ENCODE assay signal across 21 mouse cellular contexts in genomic region chr1:24240039-24240691, GRCm38 (mm10).
A peak's percentile ranks its signal among the peaks of the same experiment; 100 is the strongest.
DNase-seq lines count a peak whose midpoint lies in the region; ATAC-seq lines count a peak whose summit lies in the region.
"Had no signal": no experiment of that assay in that cellular context is flagged by ENCODE, and none has a peak within 500 bp of the region (broad histone marks: within the 10 kb centered on the region; RNA-seq: fewer than 3 reads in every experiment).

No protein-coding gene starts in this region.

- peaks cover 38% of the 10 kb centered on the region for H3K4me1 ChIP-seq in forebrain, embryonic 10.5 days
- H3K4me1 ChIP-seq in forebrain, embryonic 15.5 days, result no peaks in the 10 kb centered on the region; the same call in 1 of the 2 replicates
- H3K4me1 ChIP-seq in embryonic facial prominence, embryonic 10.5 days, result peaks cover 23% of the 10 kb centered on the region
- H3K4me1 ChIP-seq in midbrain, embryonic 10.5 days, result peaks cover 7% of the 10 kb centered on the region
- H3K4me1 ChIP-seq: embryonic facial prominence, embryonic 13.5 days; heart, embryonic 12.5 days had no signal

- no peak overlapping the region for H3K27ac ChIP-seq in forebrain, embryonic 10.5 days
- H3K27ac ChIP-seq in forebrain, embryonic 15.5 days (replicated peaks), result no peak overlapping the region
- H3K27ac ChIP-seq in embryonic facial prominence, embryonic 10.5 days (replicated peaks), result no peak overlapping the region; the same call in 1 of the 2 replicates
- H3K27ac ChIP-seq in midbrain, embryonic 10.5 days (replicated peaks), result no peak overlapping the region
- H3K27ac ChIP-seq: embryonic facial prominence, embryonic 13.5 days; hindbrain, embryonic 14.5 days had no signal

- DNase-seq in forebrain, embryonic 10.5 days (ENCODE audit: extremely low spot score, low spot score), result peak; percentile 46
- peak; percentile 42 for DNase-seq in embryonic facial prominence, embryonic 10.5 days (ENCODE audit: low spot score)
- peak; percentile 62 for DNase-seq in hindlimb bud, embryonic 11.5 days (ENCODE audit: extremely low spot score, low read depth, low spot score)
- DNase-seq in retina, postnatal 1 day, result peak; percentile 95
- no peak for DNase-seq in layer of hippocampus, adult 11-12 months (ENCODE audit: low spot score)
- no peak for DNase-seq in midbrain, embryonic 10.5 days (ENCODE audit: low spot score)
- DNase-seq: adrenal gland, postnatal 25 days; cerebellum, adult 11-12 months; cerebellum, postnatal 14 days; heart, adult 11 months; kidney, postnatal 36 days; lung, adult 18-20 months; lung, postnatal 36 days had no signal

- WGBS in forebrain, embryonic 10.5 days, result 31% methylated on average over 8 of the region's 8 CpGs
- 5% methylated on average over 8 of the region's 8 CpGs for WGBS in forebrain, embryonic 15.5 days
- WGBS in embryonic facial prominence, embryonic 10.5 days, result 37% methylated on average over 8 of the region's 8 CpGs
- WGBS in midbrain, embryonic 10.5 days, result 35% methylated on average over 8 of the region's 8 CpGs

- no peak overlapping the region for H3K4me3 ChIP-seq in forebrain, embryonic 10.5 days
- H3K4me3 ChIP-seq in forebrain, embryonic 15.5 days, result no peak overlapping the region
- H3K4me3 ChIP-seq in embryonic facial prominence, embryonic 10.5 days, result no peak overlapping the region
- H3K4me3 ChIP-seq in midbrain, embryonic 10.5 days, result no peak overlapping the region
- H3K4me3 ChIP-seq: embryonic facial prominence, embryonic 13.5 days; heart, embryonic 12.5 days had no signal

- H3K27me3 ChIP-seq in forebrain, embryonic 10.5 days (ENCODE audit: poor library complexity, severe bottlenecking), result peaks cover 63% of the 10 kb centered on the region
- no peaks in the 10 kb centered on the region for H3K27me3 ChIP-seq in forebrain, embryonic 15.5 days
- H3K27me3 ChIP-seq in embryonic facial prominence, embryonic 10.5 days (replicated peaks; ENCODE audit: low read depth, poor library complexity, severe bottlenecking), result peaks cover 3% of the 10 kb centered on the region; the same call in 1 of the 2 replicates
- no peaks in the 10 kb centered on the region; the same call in 1 of the 2 replicates for H3K27me3 ChIP-seq in midbrain, embryonic 10.5 days (ENCODE audit: low read depth, poor library complexity, severe bottlenecking)
- H3K27me3 ChIP-seq: embryonic facial prominence, embryonic 13.5 days; heart, embryonic 12.5 days had no signal

- no peaks in the 10 kb centered on the region for H3K36me3 ChIP-seq in forebrain, embryonic 10.5 days (replicated peaks)
- H3K36me3 ChIP-seq in forebrain, embryonic 15.5 days, result no peaks in the 10 kb centered on the region
- peaks cover 18% of the 10 kb centered on the region for H3K36me3 ChIP-seq in embryonic facial prominence, embryonic 10.5 days (replicated peaks)
- H3K36me3 ChIP-seq in midbrain, embryonic 10.5 days, result no peaks in the 10 kb centered on the region
- H3K36me3 ChIP-seq: embryonic facial prominence, embryonic 13.5 days; G1E; heart, embryonic 12.5 days had no signal

- no peak overlapping the region for H3K9ac ChIP-seq in forebrain, embryonic 15.5 days (replicated peaks)
- H3K9ac ChIP-seq: embryonic facial prominence, embryonic 13.5 days; heart, embryonic 12.5 days; hindbrain, embryonic 14.5 days had no signal

- no peak for ATAC-seq in forebrain, embryonic 15.5 days (replicated peaks)
- ATAC-seq: CD4-positive, CD25-positive, alpha-beta regulatory T cell, adult 4 months; intestine, embryonic 16.5 days had no signal

- no peaks in the 10 kb centered on the region for H3K9me3 ChIP-seq in forebrain, embryonic 10.5 days
- no peaks in the 10 kb centered on the region for H3K9me3 ChIP-seq in forebrain, embryonic 15.5 days
- no peaks in the 10 kb centered on the region for H3K9me3 ChIP-seq in embryonic facial prominence, embryonic 10.5 days
- no peaks in the 10 kb centered on the region for H3K9me3 ChIP-seq in midbrain, embryonic 10.5 days (replicated peaks)
- H3K9me3 ChIP-seq: embryonic facial prominence, embryonic 13.5 days; G1E; heart, embryonic 12.5 days had no signal

- no peak overlapping the region for H3K4me2 ChIP-seq in forebrain, embryonic 15.5 days (replicated peaks)
- H3K4me2 ChIP-seq: embryonic facial prominence, embryonic 13.5 days; heart, embryonic 12.5 days; hindbrain, embryonic 14.5 days; liver, embryonic 11.5 days had no signal

Comparison
In these comparisons a context has a peak if more than half of its experiments do, and no peak if none do; other contexts are left out.
1. DNase-seq: peak in forebrain, embryonic 10.5 days (single experiment), embryonic facial prominence, embryonic 10.5 days (single experiment), hindlimb bud, embryonic 11.5 days (single experiment) and retina, postnatal 1 day (single experiment); none in layer of hippocampus, adult 11-12 months (single experiment) and midbrain, embryonic 10.5 days (single experiment).